Mouse (Mus musculus) limb, embryonic 15.5 days (tissue): ENCODE data around the gene Kcnab3. TPM values are rescaled to one million over a fixed set of nuclear protein-coding genes. Genes with fewer than 3 reads are reported as not detected.

Source experiments
- ATAC-seq: fragments of 200-750 bp; cut with Nextera tagmentation; 2 replicates; pipeline ENCODE4 v1.8.0; 2017; ENCODE audit warnings: low read depth, moderate TSS enrichment; ENCODE audit not compliant: insufficient number of reproducible peaks, low FRiP score, low TSS enrichment
- H3K27ac ChIP-seq: fragments of 300-500 bp; sonication (generic); 2 replicates; pipeline ENCODE4 v1.5.1; 2015; ENCODE audit warnings: moderate library complexity, mild to moderate bottlenecking, inconsistent platforms
- H3K27me3 ChIP-seq: fragments of 300-500 bp; sonication (generic); 2 replicates; pipeline ENCODE4 v1.6.1; 2015; ENCODE audit warnings: inconsistent platforms
- H3K36me3 ChIP-seq: fragments of 300-500 bp; sonication (generic); 2 replicates; pipeline ENCODE4 v1.6.1; 2015; ENCODE audit warnings: inconsistent platforms
- H3K4me1 ChIP-seq: fragments of 300-500 bp; sonication (generic); 2 replicates; pipeline ENCODE4 v1.6.1; 2015; ENCODE audit warnings: inconsistent platforms
- H3K4me2 ChIP-seq: fragments of 300-500 bp; sonication (generic); 2 replicates; pipeline ENCODE4 v1.6.1; 2015; ENCODE audit warnings: mild to moderate bottlenecking, inconsistent platforms
- H3K4me3 ChIP-seq: fragments of 300-500 bp; sonication (generic); 2 replicates; pipeline ENCODE4 v1.5.1; 2015; ENCODE audit warnings: mild to moderate bottlenecking, inconsistent platforms
- H3K9ac ChIP-seq: fragments of 300-500 bp; sonication (generic); 2 replicates; pipeline ENCODE4 v1.6.1; 2015; ENCODE audit warnings: inconsistent platforms
- H3K9me3 ChIP-seq: fragments of 300-500 bp; sonication (generic); 2 replicates; pipeline ENCODE4 v1.6.1; 2016; ENCODE audit warnings: inconsistent platforms
- WGBS: fragments of 180-500 bp; shearing (Covaris S2); methylation state at CpG from one replicate; pipeline ENCODE4 v1.1.7; 2015; 5-methylcytosine and 5-hydroxymethylcytosine counted together
- polyA plus RNA-seq: library from polyadenylated mRNA; unstranded; fragments of >200 nt; fragmentation: Nextera tagmentation; extraction: Ambion mirVana; gene quantifications from 2 replicates; pipeline ENCODE4 v1.2.1, GENCODE M21; 2015

Gene Kcnab3
- polyA plus RNA-seq, 1 experiment from 2014 or later: 2.3 TPM

GRCm38 (mm10) chr11:69372780-69373170 lies 46.7 kb downstream of the Kcnab3 start:
- Histone ChIP-seq H3K4me2 (no peak overlapping the region), H3K4me3 (no peak overlapping the region), H3K36me3 (peaks cover 19% of the 10 kb centered on the region; the same call in 1 of the 2 replicates), H3K27ac (no peak overlapping the region), H3K27me3 (no peaks in the 10 kb centered on the region), H3K4me1 (peaks cover 27% of the 10 kb centered on the region), H3K9ac (no peak overlapping the region), H3K9me3 (no peaks in the 10 kb centered on the region)
- WGBS: 61% methylated on average over 3 of the region's 3 CpGs
- ATAC-seq: no peak

- Histone ChIP-seq H3K9ac (no peak overlapping the region), H3K4me1 (peaks cover 21% of the 10 kb centered on the region), H3K4me2 (no peak overlapping the region), H3K27ac (no peak overlapping the region), H3K27me3 (no peaks in the 10 kb centered on the region), H3K9me3 (no peaks in the 10 kb centered on the region), H3K36me3 (peaks cover 19% of the 10 kb centered on the region; the same call in 1 of the 2 replicates), H3K4me3 (no peak overlapping the region)
- ATAC-seq: no peak
- 91% methylated on average over 16 of the region's 16 CpGs for WGBS
Observed at GRCm38 (mm10) chr11:69373223-69373965, 47.3 kb downstream of the Kcnab3 start.

DNA sequence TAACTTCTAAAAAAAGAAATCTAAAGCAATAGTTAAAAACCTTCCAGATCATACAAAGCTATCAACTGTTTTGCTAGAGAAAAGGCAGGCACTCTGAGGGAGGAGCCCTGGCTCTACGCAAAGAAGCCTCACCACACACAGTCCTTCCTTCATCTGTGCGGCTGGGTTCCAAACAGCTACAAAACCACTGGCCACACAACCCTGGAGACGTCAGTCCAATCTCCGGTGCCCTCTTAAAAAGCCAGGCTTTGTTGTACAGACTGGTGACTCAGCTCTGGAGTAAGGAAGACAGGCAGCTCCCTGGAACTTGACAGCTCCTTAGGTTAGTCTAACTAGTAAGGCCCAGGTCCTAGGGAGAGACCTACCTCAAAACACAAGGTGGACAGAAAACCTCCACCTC lies 49.6 kb downstream of the Kcnab3 start:
- ATAC-seq: no peak
- H3K27ac ChIP-seq: no peak overlapping the region
- H3K4me3 ChIP-seq: no peak overlapping the region
- H3K36me3 ChIP-seq: peaks cover 21% of the 10 kb centered on the region; the same call in 1 of the 2 replicates
- H3K4me1 ChIP-seq: peaks cover 19% of the 10 kb centered on the region
- H3K9ac ChIP-seq: no peak overlapping the region
- H3K4me2 ChIP-seq: no peak overlapping the region
- no peaks in the 10 kb centered on the region for H3K27me3 ChIP-seq
- WGBS: 83% methylated on average over 4 of the region's 4 CpGs
- H3K9me3 ChIP-seq: no peaks in the 10 kb centered on the region

- Histone ChIP-seq H3K4me1 (peaks cover 3% of the 10 kb centered on the region; the same call in 1 of the 2 replicates), H3K27me3 (no peaks in the 10 kb centered on the region), H3K4me2 (no peak overlapping the region), H3K36me3 (peaks cover 21% of the 10 kb centered on the region; the same call in 1 of the 2 replicates), H3K9ac (no peak overlapping the region), H3K4me3 (no peak overlapping the region), H3K9me3 (no peaks in the 10 kb centered on the region), H3K27ac (no peak overlapping the region)
- ATAC-seq: no peak
- WGBS: 82% methylated on average over 3 of the region's 3 CpGs
Observed at GRCm38 (mm10) chr11:69377766-69378165, 51.7 kb downstream of the Kcnab3 start.

DNA sequence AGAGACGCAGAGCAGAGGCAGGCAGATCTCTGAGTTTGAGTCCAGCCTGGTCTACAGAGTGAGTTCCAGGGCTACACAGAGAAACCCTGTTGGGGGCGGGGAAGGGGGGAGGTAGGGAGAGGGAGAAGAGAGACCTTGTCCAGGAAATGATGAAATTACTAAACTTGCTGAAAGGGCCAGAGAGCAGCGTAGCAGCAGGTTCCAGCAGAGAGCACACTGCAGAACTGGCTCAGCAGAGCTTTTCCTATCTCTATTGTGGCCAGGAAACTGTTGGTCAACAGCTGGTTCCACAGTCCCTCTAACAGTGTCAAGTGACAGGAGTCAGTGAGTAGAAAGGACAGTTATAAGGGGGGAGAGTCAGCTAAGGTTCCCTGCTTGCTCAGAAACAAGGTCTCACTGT lies 53.5 kb downstream of the Kcnab3 start:
- 80% methylated on average over 3 of the region's 3 CpGs for WGBS
- Histone ChIP-seq H3K4me1 (peaks cover 4% of the 10 kb centered on the region; the same call in 1 of the 2 replicates), H3K36me3 (peaks cover 11% of the 10 kb centered on the region; the same call in 1 of the 2 replicates), H3K4me2 (no peak overlapping the region), H3K4me3 (no peak overlapping the region), H3K27me3 (no peaks in the 10 kb centered on the region), H3K27ac (no peak overlapping the region), H3K9ac (no peak overlapping the region), H3K9me3 (no peaks in the 10 kb centered on the region)
- no peak for ATAC-seq

DNA sequence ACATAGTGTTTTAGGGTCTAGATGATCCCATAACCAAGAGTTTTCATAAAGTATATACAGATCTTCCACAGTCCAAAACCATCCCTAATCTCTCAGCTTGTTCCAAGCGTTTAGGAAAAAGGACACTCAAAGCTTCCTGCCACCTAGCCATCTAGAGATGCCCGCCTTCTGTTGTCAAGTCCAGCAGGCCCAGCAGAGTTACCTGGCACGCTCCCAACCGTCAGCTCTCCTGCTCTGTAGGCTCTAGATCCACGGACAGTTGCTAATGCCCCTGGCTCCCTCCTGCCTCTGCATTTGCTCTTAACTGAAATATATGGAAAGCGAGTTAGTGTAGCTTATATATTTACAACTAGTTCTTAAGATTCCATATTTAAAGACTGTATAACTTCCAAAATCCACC lies 55.3 kb downstream of the Kcnab3 start:
- 79% methylated on average over 6 of the region's 6 CpGs for WGBS
- ATAC-seq: no peak
- H3K9ac ChIP-seq: no peak overlapping the region
- H3K4me3 ChIP-seq: no peak overlapping the region
- peaks cover 11% of the 10 kb centered on the region; the same call in 1 of the 2 replicates for H3K36me3 ChIP-seq
- no peak overlapping the region for H3K27ac ChIP-seq
- H3K4me1 ChIP-seq: peaks cover 4% of the 10 kb centered on the region; the same call in 1 of the 2 replicates
- H3K27me3 ChIP-seq: no peaks in the 10 kb centered on the region
- no peak overlapping the region for H3K4me2 ChIP-seq
- H3K9me3 ChIP-seq: no peaks in the 10 kb centered on the region

Other genes starting within 250 kb of the Kcnab3 start
- gene Vamp2, start 237.8 kb upstream of the Kcnab3 start, polyA plus RNA-seq: 95.0 and 103 TPM in 2 replicates
- gene Per1, start 231.0 kb upstream of the Kcnab3 start, polyA plus RNA-seq: 24.3 and 28.9 TPM in 2 replicates
- gene Hes7, start 205.9 kb upstream of the Kcnab3 start, polyA plus RNA-seq: 0.58 and 0.68 TPM in 2 replicates
- 0.40 and 0.49 TPM in 2 replicates for gene 9130213A22Rik, start 203.7 kb upstream of the Kcnab3 start, polyA plus RNA-seq
- gene Aloxe3, start 200.4 kb upstream of the Kcnab3 start, polyA plus RNA-seq: 11.7 and 14.9 TPM in 2 replicates
- gene Alox12b, start 169.3 kb upstream of the Kcnab3 start, polyA plus RNA-seq: 53.5 and 60.5 TPM in 2 replicates
- 0.12 and 0.20 TPM in 2 replicates for gene Alox8, start 128.4 kb upstream of the Kcnab3 start, polyA plus RNA-seq
- gene Gucy2e, start 89.2 kb upstream of the Kcnab3 start, polyA plus RNA-seq: 0.22 TPM in 1 of 2 replicates, not detected in the other
- gene Cntrob, start 2.5 kb upstream of the Kcnab3 start, polyA plus RNA-seq: 18.8 and 20.6 TPM in 2 replicates
- 144 and 145 TPM in 2 replicates for gene Trappc1, start 2.3 kb upstream of the Kcnab3 start, polyA plus RNA-seq
- gene Rnf227, start 14.2 kb downstream of the Kcnab3 start, polyA plus RNA-seq: 15.6 and 17.2 TPM in 2 replicates
- 77.4 and 89.3 TPM in 2 replicates for gene Chd3, start 43.1 kb downstream of the Kcnab3 start, polyA plus RNA-seq
- gene Naa38, start 69.2 kb downstream of the Kcnab3 start, polyA plus RNA-seq: 143 and 144 TPM in 2 replicates
- 30.2 and 36.6 TPM in 2 replicates for gene Cyb5d1, start 69.4 kb downstream of the Kcnab3 start, polyA plus RNA-seq
- gene Tmem88, start 72.0 kb downstream of the Kcnab3 start, polyA plus RNA-seq: 18.8 and 20.4 TPM in 2 replicates
- 30.8 and 32.0 TPM in 2 replicates for gene Kdm6b, start 87.4 kb downstream of the Kcnab3 start, polyA plus RNA-seq
- gene Dnah2, start 222.9 kb downstream of the Kcnab3 start, polyA plus RNA-seq: 2.0 and 3.0 TPM in 2 replicates
- gene Efnb3, start 233.9 kb downstream of the Kcnab3 start, polyA plus RNA-seq: 27.9 and 33.2 TPM in 2 replicates